Mouse (Mus musculus) mesoderm, embryonic 11.5 days (tissue): ENCODE data around the gene St3gal2.
"Not testable (repeated sequence)": the region's sequence is repeated elsewhere in the genome, so short reads cannot be mapped to it uniquely, and the experiment has no call there.

ENCODE experiments used
- DNase-seq: peaks from one replicate; pipeline ENCODE4 v3.0.0-alpha.2; 2012; ENCODE audit warnings: low read depth, low spot score

Gene St3gal2

GRCm38 (mm10) chr8:110911576-110912570, 7.8 kb upstream of the St3gal2 start:
- DNase-seq: no peak

GRCm38 (mm10) chr8:110917415-110917814, 2.3 kb upstream of the St3gal2 start:
- no peak for DNase-seq

GRCm38 (mm10) chr8:110918027-110918426, 1.7 kb upstream of the St3gal2 start:
- DNase-seq: no peak

- DNase-seq: peak; percentile 38
Measured at GRCm38 (mm10) chr8:110918460-110918859, 1.3 kb upstream of the St3gal2 start.

GRCm38 (mm10) chr8:110920032-110920772, 480 bp downstream of the St3gal2 start:
- DNase-seq: no peak

GRCm38 (mm10) chr8:110920773-110921277, 1.1 kb downstream of the St3gal2 start:
- DNase-seq: no peak

GRCm38 (mm10) chr8:110921492-110922230, 1.9 kb downstream of the St3gal2 start:
- DNase-seq: peak; percentile 82

- DNase-seq: no peak
Measured at GRCm38 (mm10) chr8:110925691-110926140, 6.0 kb downstream of the St3gal2 start.

GRCm38 (mm10) chr8:110926690-110927089, 7.0 kb downstream of the St3gal2 start:
- no peak for DNase-seq

GRCm38 (mm10) chr8:110928435-110928834, 8.7 kb downstream of the St3gal2 start:
- DNase-seq: no peak

- DNase-seq: no peak
Measured at GRCm38 (mm10) chr8:110929066-110929465, 9.3 kb downstream of the St3gal2 start.

GRCm38 (mm10) chr8:110929672-110930071, 9.9 kb downstream of the St3gal2 start:
- not testable (repeated sequence) for DNase-seq

GRCm38 (mm10) chr8:110931176-110931939, 11.6 kb downstream of the St3gal2 start:
- DNase-seq: no peak

GRCm38 (mm10) chr8:110932444-110932843, 12.7 kb downstream of the St3gal2 start:
- no peak for DNase-seq

- no peak for DNase-seq
Measured at GRCm38 (mm10) chr8:110933272-110933671, 13.6 kb downstream of the St3gal2 start.

GRCm38 (mm10) chr8:110936217-110936616, 16.5 kb downstream of the St3gal2 start:
- DNase-seq: no peak

- DNase-seq: no peak
Measured at GRCm38 (mm10) chr8:110938882-110939589, 19.3 kb downstream of the St3gal2 start.

- no peak for DNase-seq
Measured at GRCm38 (mm10) chr8:110940682-110941452, 21.1 kb downstream of the St3gal2 start.

- DNase-seq: no peak
Measured at GRCm38 (mm10) chr8:110941453-110941948, 21.8 kb downstream of the St3gal2 start.
